Mouse (Mus musculus) G1E (cell line): ENCODE measurements around the gene Stk32c.

Experiments
- CTCF ChIP-seq: IDR thresholded peaks from 2 replicates; pipeline ENCODE4 v1.5.1; 2012; ENCODE audit warnings: low read depth, low read length, inconsistent platforms, mixed read lengths
- GATA1 ChIP-seq: IDR thresholded peaks from 2 replicates; pipeline ENCODE4 v1.6.1; 2012; ENCODE audit warnings: borderline replicate concordance, low read length, inconsistent platforms, mixed read lengths
- TAL1 ChIP-seq: conservative IDR thresholded peaks from 2 replicates; pipeline ENCODE4 v1.6.1; 2012; ENCODE audit warnings: low read depth, low read length, inconsistent platforms, mixed read lengths

- no peak for TF ChIP-seq CTCF
- TF ChIP-seq TAL1, result no peak
- no peak for TF ChIP-seq GATA1
Measured at GRCm38 (mm10) chr7:139105076-139105475, 108.0 kb downstream of the Stk32c start.
